Mouse (Mus musculus): ENCODE data around the gene Tsga10ip. TPM values are rescaled to one million over a fixed set of nuclear protein-coding genes. Genes with fewer than 3 reads are reported as not detected.

The Tsga10ip gene
- not detected for total RNA-seq (2021)

DNA sequence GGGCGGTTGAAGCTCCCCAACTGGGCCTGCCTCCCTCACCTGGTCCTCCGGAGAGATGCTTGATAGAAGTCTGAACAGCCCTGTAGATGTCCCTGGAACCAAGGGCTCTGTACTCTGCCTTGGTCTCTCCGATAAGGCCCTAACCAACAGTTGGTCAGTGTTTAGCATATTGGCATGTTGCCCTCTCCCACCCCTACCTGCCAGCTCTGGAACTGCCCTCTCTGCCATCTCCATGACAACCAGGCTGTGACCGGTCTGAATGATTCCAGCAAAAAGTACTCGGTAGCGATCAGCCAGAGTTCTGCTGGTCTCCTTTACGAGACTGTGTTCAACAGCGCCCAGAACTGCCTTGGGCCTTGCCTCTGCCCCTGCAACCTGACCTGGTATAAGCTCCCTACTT is at the start of gene Tsga10ip:
TSS of gene Tsga10ip (minus strand) at position 234 of the 400 bp plus-strand sequence.
- no peak for DNase-seq (ENCODE audit: low spot score in 2 of 2)
- intact Hi-C loops (cut with DNase I), result no loop called here

DNA sequence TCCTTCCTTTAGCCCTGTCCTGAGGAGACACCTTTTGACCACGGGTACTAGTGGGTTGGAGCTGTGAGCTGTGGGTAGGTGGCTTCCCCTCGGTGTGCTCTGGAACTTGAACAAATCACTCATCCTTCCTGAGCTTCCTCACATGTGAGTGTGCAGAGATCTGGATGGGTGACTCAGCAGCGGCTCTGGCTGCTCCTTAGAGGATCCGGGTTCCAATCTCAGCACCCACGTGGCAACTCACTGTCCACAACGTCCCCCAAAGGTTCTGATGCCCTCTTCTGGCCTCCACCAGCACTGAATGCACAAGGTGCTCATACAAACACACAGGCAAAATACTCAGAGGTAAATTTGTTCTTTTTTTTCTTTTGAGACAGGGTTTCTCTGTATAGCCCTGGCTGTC is 49.4 kb upstream of the Tsga10ip start:
- intact Hi-C loops (cut with DNase I), result no loop called here
- DNase-seq (ENCODE audit: low spot score in 2 of 2), result peak in 1 of 2 experiments; percentile 1

DNA sequence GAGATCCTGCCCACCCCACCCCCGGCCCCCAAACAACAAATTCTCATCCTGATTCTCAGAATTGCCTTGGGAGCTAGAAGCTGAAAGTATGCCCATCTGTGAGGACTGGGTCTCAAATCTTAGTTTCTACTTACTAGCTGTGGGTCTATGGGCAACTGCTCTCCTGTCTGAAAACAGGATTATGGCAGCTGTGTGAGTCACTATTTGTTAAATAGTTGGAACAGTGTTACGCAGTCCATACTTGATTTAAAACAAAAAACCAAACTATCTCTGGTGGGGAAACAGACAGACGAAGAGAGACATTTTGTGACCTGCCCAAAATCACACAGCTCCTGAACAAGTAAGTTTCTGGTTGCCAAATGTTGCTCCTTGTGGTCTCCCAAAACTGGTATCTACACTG is 47.3 kb upstream of the Tsga10ip start:
- DNase-seq (ENCODE audit: low spot score in 2 of 2), result no peak
- intact Hi-C loops (cut with DNase I), result no loop called here

DNA sequence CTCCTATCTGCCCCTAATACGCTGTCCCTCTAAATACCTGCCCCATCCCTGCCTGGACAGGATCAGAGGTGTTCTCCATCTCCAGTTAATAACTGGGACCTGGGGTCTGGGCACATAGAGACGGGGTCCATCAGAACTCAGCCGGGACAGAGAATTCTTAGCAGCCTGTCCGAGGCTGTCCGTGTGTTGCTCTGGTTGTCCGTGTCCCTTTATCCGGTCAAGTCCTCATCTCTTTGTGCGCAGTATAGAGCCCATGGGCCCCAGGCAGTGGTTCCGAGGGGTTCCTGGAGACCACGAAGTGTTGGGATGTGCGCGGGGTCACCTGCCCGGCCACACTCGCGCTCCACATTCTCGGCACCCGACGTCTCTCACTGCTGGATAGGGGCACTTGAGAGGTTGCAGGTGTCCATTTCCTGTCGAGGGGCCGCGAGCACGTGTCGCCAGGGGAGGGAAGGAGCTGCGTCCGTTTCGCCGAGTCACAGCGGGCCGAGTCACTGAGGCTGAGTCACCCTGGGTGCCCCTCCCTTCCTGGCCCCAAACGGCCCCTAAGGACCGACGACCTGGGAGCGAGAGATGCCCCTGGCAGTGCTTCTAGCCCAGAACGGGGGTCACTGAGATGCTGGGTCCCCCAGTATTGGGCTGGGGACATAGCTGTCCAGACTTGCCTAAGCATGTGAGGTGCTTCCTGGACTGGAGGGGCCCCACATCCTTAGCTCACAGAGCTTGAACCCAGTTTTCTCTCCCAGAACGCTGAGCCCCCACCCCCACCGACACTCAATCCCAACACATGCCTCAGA is 46.2 kb upstream of the Tsga10ip start:
- DNase-seq (ENCODE audit: low spot score in 2 of 2), result no peak
- intact Hi-C loops (cut with DNase I), result no loop called here

DNA sequence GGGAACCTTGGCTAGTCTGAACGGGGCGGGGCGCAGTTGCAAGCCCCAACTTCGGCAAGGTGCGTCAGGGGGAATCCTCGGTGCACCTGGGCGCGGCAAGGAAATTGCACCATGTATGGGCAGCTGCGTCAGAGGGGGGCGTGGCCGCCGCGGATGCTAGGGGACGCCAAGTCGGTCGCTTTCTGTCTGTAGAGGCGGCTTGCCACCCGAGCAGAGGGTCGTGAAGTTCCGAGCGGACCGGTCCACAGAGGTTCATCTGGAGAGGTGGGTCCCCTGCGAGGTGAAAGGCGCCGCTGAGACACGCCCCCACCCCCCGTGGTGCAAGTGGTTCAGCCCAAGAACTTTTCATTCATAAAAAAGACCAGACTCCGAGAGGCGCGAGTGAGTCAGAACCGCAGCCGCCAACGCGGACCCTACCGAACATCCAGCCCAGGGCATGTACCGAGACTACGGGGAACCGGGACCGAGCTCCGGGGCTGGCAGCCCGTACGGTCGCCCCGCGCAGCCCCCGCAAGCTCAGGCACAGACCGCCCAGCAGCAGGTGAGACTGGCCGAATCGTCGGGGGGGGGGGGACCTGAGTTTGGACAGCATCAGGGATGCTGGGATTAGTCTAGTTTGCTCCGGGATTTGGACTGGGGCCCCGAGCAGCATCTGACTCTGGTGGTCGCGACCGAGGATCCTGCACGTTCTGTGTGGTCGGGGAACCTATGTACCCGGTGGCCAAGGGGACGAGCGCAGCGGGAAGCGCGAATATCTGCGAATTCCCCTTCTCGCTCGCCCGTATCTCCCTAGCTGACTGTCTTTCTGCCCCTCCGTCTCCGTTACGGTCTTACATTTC is 45.4 kb upstream of the Tsga10ip start, which contains the start of gene Fosl1:
TSS of gene Fosl1 (plus strand) at position 33 of the 839 bp plus-strand sequence.
- peak; percentile 67 to 78 for DNase-seq (ENCODE audit: low spot score in 2 of 2)
- intact Hi-C loops (cut with DNase I), result no loop called here

DNA sequence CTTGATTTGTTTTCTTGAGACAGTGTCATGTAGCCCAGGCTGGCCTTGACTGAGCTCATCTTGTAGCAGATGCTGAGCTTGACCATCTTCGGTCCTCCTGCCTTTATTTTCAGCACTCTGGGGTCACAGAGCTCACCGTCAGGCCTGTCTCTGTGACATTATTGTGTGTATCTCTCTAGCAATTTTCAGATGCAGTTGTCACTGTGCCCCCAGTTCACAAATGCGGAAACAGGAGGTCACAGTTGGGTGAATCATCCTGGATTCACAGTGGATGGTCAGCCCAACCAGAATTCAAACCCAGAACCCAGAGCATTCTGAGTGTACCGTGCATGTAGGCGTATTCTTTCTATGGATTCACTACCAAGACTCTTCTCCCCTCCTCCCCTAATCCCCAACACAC is 43.4 kb upstream of the Tsga10ip start:
- intact Hi-C loops (cut with DNase I), result no loop called here

DNA sequence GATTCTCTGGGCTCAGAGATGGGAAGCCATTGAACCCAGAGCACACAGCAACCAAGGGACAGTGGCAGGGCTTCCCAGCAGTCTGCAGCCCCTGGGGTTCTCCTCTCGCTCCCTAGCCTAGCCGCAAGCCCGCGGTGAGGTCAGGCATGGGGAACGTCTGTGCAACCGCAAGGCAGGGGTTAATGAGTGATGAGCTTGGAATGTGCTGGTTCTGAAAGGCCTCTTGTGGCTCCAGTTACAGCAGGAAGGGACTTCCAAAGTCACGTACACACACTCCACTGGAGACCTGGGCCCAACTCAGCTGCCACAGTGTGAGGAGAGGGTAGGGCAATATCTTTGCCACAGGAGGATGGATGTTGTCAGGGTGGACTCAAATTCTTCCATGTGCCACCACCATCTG is 42.6 kb upstream of the Tsga10ip start:
- DNase-seq (ENCODE audit: low spot score in 2 of 2), result no peak
- intact Hi-C loops (cut with DNase I), result no loop called here

More for the DNA sequence above, 43.4 kb upstream of the Tsga10ip start:
- DNase-seq (ENCODE audit: low spot score in 2 of 2), result no peak

DNA sequence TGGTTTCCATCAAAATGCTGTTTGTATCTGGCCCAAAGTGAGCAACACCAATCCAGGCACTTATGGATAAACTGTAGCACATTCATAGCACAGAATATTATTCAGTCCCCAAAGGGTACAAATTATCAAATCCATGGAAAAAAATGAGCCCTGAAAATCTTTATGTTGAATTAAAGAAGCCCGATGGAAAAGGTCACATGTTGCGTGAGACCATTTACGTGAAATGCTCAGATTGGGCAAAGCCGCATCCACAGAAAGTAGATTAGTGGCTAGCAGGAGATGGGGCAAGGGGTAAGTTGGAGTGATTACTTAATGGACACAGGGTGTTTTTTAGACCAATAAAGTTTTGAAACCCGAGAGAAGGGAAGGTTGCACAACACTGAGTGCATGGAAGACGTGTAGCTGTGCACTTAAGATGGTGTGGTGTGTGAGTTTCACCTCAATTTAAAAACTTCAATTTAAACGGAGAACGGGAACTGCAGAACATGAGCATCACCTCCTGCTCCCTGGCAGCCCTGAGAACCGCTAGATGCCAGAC is 42.1 kb upstream of the Tsga10ip start:
- no peak for DNase-seq (ENCODE audit: low spot score in 2 of 2)
- intact Hi-C loops (cut with DNase I), result no loop called here

DNA sequence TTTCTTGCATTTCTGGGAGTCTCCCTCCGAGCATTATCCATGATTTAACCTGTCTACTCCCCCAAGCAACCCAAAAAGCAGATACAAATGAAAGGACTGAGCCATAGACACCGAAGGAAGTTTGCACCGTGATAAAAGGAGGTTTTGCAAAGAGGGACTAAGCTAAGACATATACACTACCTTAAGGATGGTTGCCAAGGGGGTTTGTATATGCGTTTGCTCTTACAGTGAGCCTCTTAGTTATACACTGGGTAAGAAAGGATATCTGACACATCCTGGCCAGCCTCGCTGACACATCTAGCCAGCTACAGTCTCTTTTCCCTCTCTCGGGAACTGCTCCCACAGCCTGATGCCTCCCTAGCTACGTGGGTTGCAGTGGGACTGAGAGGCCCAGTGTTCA is 31.6 kb upstream of the Tsga10ip start:
- DNase-seq (ENCODE audit: low spot score in 2 of 2), result no peak
- intact Hi-C loops (cut with DNase I), result loop anchor here (10.0 kb wide), 1 partner anchor 151 kb away; no protein-coding TSS in a partner anchor

DNA sequence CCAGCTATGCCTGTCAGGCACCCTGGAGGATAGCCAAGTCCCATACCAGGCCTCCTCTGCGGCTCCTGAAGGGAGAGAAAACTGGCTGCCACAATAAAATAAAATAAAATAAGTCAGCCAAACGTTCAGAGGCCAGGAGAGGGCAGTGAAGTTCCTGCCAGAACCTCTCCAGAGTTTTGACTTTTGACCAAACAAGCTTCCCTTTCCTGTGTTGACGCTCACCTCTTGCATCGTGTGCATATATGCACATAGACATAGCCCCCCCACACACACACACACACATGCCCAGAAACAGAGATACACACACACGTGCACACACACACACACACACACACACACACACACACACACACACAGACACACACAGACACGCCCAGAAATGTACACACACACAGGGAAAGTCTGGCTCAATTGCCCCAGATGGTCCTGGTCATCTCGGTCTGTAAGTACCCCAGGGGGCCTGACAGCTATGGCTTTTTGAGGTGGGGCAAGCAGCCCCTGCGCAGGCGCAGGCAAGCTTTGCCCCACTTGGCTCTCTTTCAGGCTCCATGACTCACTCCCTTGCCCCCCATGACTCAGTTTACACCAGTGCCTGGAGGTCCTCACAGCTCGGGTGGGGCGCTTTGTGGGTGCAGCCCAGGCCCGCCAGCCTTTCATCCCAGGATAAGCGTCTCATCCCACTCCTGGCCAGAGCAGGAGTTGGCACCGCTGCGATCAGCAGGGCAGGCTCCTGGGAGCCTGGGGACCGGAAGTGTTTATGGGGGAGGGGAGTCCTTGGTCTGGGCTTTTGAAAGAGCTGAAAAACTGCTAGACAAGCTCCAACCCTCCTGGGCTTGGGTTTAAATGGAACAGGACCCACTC is 30.9 kb upstream of the Tsga10ip start:
- DNase-seq (ENCODE audit: low spot score in 2 of 2), result no peak
- intact Hi-C loops (cut with DNase I), result loop anchor here (10.0 kb wide), 1 partner anchor 152 kb away; no protein-coding TSS in a partner anchor

DNA sequence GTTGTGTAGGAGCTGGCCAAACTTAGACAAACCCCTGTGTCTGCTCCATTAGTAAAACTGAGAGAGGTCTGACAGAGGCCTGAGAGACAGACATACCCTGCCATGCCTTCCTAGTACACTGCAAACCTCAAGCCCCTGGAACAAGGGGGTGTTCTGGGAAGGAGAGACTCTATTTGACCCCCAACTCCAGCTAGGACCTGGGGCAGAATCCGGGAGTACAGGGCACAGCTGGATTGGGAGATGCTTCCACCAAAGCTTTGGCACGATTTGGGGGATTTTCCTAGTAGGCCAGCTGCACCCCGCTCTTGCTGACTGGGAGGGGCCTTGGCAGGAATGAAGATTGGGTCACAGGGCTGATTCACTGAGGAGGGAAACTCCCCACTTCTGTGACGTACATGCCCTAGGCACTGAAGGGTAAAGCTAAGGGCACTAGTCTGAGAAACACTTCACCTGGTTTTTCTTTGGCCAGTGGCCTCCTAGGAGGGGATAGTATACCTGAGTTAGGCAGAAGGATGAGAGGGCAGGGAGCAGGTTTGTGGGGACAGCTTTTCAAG is 29.7 kb upstream of the Tsga10ip start:
- intact Hi-C loops (cut with DNase I), result loop anchor here (10.0 kb wide), 1 partner anchor 153 kb away; no protein-coding TSS in a partner anchor
- no peak for DNase-seq (ENCODE audit: low spot score in 2 of 2)

DNA sequence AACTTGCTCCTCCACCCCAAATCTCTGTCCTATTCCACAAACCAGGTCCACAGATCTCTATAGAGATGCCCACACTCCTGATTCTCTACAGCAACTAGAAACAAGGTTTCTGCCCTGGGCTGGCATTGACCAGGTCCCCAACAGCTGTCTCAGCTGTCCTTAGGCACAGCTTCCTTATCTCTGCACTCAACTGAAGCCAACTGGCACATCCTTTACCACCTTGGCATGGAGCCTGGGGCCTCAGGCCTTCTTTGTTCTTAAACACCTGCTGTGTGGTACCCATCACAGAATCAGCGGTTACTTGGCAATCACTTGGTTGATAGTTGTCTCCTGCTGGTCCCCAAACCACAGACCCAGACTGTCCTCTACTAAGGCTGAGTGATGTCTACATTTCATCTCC is 28.1 kb upstream of the Tsga10ip start:
- no peak for DNase-seq (ENCODE audit: low spot score in 2 of 2)
- intact Hi-C loops (cut with DNase I), result loop anchor here (10.0 kb wide), 1 partner anchor 154 kb away; no protein-coding TSS in a partner anchor

DNA sequence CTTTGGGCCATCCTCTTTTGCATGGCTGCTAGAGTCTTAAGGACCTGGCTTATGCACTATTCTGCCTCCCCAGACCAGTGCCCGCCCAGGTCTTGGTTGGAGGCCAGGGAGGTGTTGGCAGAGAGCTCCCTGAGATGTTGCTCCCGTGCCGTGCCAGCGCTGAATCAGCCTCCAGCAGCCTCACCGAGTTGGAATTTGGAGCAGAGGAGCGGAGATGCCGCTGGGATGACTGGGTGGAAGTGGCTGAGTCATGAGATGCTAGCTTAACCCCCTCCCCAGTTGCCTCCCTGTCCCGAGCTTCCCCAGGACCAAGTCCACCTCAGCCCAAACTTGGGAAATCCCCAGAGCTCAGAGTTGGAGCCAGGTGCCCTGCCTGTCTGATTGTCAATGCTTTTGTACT is 27.5 kb upstream of the Tsga10ip start:
- DNase-seq (ENCODE audit: low spot score in 2 of 2), result peak in 1 of 2 experiments; percentile 32
- intact Hi-C loops (cut with DNase I), result loop anchor here (10.0 kb wide), 1 partner anchor 155 kb away; no protein-coding TSS in a partner anchor

DNA sequence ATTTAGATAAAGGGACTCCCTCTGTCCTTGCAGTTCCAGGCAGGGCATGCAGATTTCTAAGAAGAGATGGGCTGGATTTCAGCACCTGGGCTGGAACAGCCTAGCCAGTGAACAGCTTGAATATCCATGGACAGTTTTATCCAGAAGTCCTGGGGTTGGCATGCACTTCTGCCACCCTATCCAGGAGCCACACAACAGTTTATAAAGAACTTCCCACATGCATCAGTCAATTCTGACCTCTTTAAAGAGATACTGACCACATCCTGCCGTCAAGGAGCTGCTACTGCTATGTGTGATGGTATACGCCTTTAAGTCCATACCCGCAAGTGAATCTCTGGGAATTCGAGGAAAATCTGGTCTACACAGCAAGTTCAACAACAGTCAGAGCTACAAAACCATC is 26.9 kb upstream of the Tsga10ip start:
- DNase-seq (ENCODE audit: low spot score in 2 of 2), result no peak
- intact Hi-C loops (cut with DNase I), result no loop called here

DNA sequence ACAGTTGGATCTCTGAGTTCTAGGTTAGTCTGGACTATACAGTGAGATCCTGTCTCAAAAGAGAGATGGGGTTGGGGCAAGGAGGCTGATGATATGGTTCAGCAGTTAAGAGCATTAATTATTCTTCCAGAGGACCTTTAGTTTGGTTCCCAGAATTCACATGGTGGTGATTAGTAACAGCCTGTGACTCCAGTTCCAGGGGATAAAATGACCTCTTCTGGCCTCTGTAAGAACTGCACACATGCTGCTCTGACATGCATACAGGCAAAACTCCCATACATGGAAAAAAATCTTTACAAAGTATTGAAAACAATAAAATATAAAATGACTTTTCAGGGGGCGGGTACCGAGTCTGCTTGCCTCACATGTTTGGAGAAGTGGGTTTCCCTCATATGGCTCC is 25.8 kb upstream of the Tsga10ip start:
- intact Hi-C loops (cut with DNase I), result no loop called here
- no peak for DNase-seq (ENCODE audit: low spot score in 2 of 2)

DNA sequence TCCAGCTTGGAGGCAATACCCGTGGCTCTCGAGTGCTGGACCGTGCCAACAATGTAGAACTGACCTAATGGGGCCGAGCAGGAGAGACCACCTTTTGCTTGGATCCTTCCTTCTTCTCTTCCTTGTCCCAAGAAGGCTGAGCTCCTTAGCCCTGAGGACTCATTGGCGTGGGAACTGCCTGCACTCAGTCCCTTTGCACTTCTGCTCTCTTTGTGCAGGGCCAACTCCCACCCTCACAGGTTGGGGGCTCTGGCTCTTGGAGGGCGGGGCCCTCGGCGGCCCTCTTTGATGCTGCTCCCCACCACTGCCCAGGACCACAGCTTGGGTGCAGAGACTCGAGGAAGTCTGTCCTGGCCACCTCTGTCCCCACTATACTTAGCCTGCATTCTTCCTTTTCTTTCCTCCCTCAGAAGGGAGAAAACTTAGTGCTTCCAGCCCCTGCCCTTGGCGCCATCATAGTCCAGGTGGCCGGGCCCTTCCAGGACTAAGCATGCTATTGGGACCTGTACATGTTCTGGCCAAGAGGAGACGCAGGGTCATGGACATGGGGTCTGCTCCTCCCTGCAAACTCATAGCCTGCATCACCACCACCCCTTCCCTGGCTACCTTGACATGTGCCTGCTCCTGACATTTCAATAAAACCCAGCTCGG is 24.4 kb upstream of the Tsga10ip start:
- no peak for DNase-seq (ENCODE audit: low spot score in 2 of 2)
- intact Hi-C loops (cut with DNase I), result no loop called here

DNA sequence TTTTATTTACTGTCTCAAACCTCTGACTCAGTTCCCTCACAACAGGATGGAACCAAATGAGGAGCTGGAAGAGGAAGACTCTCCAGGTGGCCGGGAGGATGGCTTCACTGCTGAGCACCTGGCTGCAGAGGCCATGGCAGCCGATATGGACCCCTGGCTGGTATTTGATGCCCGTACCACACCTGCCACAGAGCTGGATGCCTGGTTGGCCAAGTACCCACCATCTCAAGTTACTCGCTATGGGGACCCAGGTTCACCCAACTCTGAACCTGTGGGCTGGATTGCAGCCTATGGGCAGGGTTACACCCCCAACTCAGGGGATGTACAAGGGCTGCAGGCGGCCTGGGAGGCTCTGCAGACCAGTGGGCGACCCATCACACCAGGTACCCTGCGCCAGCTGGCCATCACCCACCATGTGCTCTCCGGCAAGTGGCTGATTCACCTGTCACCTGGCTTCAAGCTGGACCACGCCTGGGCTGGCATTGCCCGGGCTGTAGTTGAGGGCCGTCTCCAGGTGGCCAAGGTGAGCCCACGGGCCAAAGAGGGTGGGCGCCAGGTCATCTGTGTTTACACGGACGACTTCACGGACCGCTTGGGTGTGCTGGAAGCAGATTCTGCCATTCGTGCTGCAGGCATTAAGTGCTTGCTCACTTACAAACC is 23.7 kb upstream of the Tsga10ip start:
- no peak for DNase-seq (ENCODE audit: low spot score in 2 of 2)
- intact Hi-C loops (cut with DNase I), result loop anchor here (1.0 to 2.0 kb wide), 2 partner anchors 31 to 63 kb away; partner anchors contain the start of genes Ccdc85b and Mus81
